Mouse (Mus musculus) left cerebral cortex, adult 6 months (tissue): ENCODE data around the gene Lhx2. TPM values are rescaled to one million over a fixed set of nuclear protein-coding genes. Genes with fewer than 3 reads are reported as not detected.

Source experiments
- long read RNA-seq, 2 experiments: library from polyadenylated mRNA; unstranded; transcript quantifications; one replicate each; pipeline ENCODE4 v2.0.0; 2019 to 2020
- polyA plus RNA-seq: library from polyadenylated mRNA; unstranded; fragments of <200 nt; fragmentation: Nextera tagmentation; gene quantifications from 2 replicates; pipeline ENCODE4 v1.2.3, GENCODE M21; 2021

Lhx2 gene
- polyA plus RNA-seq: 6.9 and 15.4 TPM in 2 replicates
- long read RNA-seq, experiment 1, transcript Lhx2-201 (5 exons, 2,840 nt): major isoform, 16 of 31 reads
- long read RNA-seq, experiment 1, partial matches to known transcripts: 7 of 31 reads
- long read RNA-seq, experiment 1, other reads (novel, unspliced or antisense): 7 of 31 reads
- long read RNA-seq, experiment 2, partial matches to known transcripts: 11 of 18 reads
- long read RNA-seq, experiment 2, other reads (novel, unspliced or antisense): 1 of 18 reads

GRCm38 (mm10) chr2:38338990-38339909, at the start of gene Lhx2:
Lhx2 (plus strand) TSS chr2:38339281.

Other genes starting within 250 kb of the Lhx2 start
- 10.5 and 30.0 TPM in 2 replicates for gene Dennd1a, start 51.9 kb upstream of the Lhx2 start, polyA plus RNA-seq
- 35.5 and 41.4 TPM in 2 replicates for gene Nek6, start 172.4 kb downstream of the Lhx2 start, polyA plus RNA-seq